Mouse (Mus musculus) gastrocnemius, postnatal 10 days (tissue): ENCODE measurements around the gene Bcl2a1a. TPM values are rescaled to one million over a fixed set of nuclear protein-coding genes. Genes with fewer than 3 reads are reported as not detected.
"Not testable (repeated sequence)": the region's sequence is repeated elsewhere in the genome, so short reads cannot be mapped to it uniquely, and the experiment has no call there.

Experiments used
- DNase-seq: peaks from one replicate; pipeline ENCODE4 v3.0.0; 2021; ENCODE audit warnings: mixed read lengths
- long read RNA-seq, 2 experiments: library from polyadenylated mRNA; stranded (forward); transcript quantifications; one replicate each; pipeline ENCODE4 v2.0.0; 2021
- total RNA-seq, 2 experiments: library from RNA; stranded (reverse); gene quantifications; 2 replicates each; pipeline ENCODE4 v1.2.3; 2021

Bcl2a1a gene
- total RNA-seq: under 1 TPM in 1 of 2 experiments, not detected in 1; 0.63 TPM
- long read RNA-seq, experiment 1: 0 reads
- long read RNA-seq, experiment 2: 0 reads

- DNase-seq: not testable (repeated sequence)
Observed at GRCm38 (mm10) chr9:88956670-88957153, at the start of gene Bcl2a1a. Gene Bcl2a1a (plus strand): TSS chr9:88956900.

- DNase-seq: not testable (repeated sequence)
Observed at GRCm38 (mm10) chr9:88916576-88916975, 40.1 kb upstream of the Bcl2a1a start.

GRCm38 (mm10) chr9:88938312-88938711, 18.4 kb upstream of the Bcl2a1a start:
- DNase-seq: not testable (repeated sequence)

GRCm38 (mm10) chr9:88951466-88951865, 5.2 kb upstream of the Bcl2a1a start:
- DNase-seq: not testable (repeated sequence)

- not testable (repeated sequence) for DNase-seq
Observed at GRCm38 (mm10) chr9:88953151-88953550, 3.5 kb upstream of the Bcl2a1a start.

- not testable (repeated sequence) for DNase-seq
Observed at GRCm38 (mm10) chr9:88955224-88955623, 1.5 kb upstream of the Bcl2a1a start.

- DNase-seq: not testable (repeated sequence)
Observed at GRCm38 (mm10) chr9:88956035-88956434, 665 bp upstream of the Bcl2a1a start.

GRCm38 (mm10) chr9:88958891-88959290, 2.2 kb downstream of the Bcl2a1a start:
- DNase-seq: no peak

GRCm38 (mm10) chr9:88959981-88960380, 3.3 kb downstream of the Bcl2a1a start:
- not testable (repeated sequence) for DNase-seq

- DNase-seq: not testable (repeated sequence)
Observed at GRCm38 (mm10) chr9:88966462-88966861, 9.8 kb downstream of the Bcl2a1a start.

GRCm38 (mm10) chr9:88969502-88969901, 12.8 kb downstream of the Bcl2a1a start:
- DNase-seq: not testable (repeated sequence)

GRCm38 (mm10) chr9:88976875-88977274, 20.2 kb downstream of the Bcl2a1a start:
- not testable (repeated sequence) for DNase-seq

GRCm38 (mm10) chr9:88979781-88980180, 23.1 kb downstream of the Bcl2a1a start:
- not testable (repeated sequence) for DNase-seq

- not testable (repeated sequence) for DNase-seq
Observed at GRCm38 (mm10) chr9:89001541-89001940, 44.8 kb downstream of the Bcl2a1a start.

Other genes starting within 250 kb of the Bcl2a1a start
- gene Mthfsl, start 236.6 kb upstream of the Bcl2a1a start, total RNA-seq: 10 to 100 TPM; 14.3 to 17.3 TPM
- under 1 TPM in 1 of 2 experiments, not detected in 1; 0.35 TPM for gene Bcl2a1d, start 225.0 kb upstream of the Bcl2a1a start, total RNA-seq
- not detected for gene Trim43c, start 117.7 kb upstream of the Bcl2a1a start, total RNA-seq
- not detected for gene Trim43b, start 135.9 kb downstream of the Bcl2a1a start, total RNA-seq
- 1 to 10 TPM in 1 of 2 experiments, under 1 TPM in 1; 0.40 to 1.2 TPM for gene Bcl2a1b, start 242.3 kb downstream of the Bcl2a1a start, total RNA-seq
- gene Gm29094, start 242.5 kb downstream of the Bcl2a1a start, total RNA-seq: not detected